Mouse (Mus musculus) midbrain, embryonic 14.5 days (tissue): ENCODE measurements around the gene Aurka. TPM values are rescaled to one million over a fixed set of nuclear protein-coding genes. Genes with fewer than 3 reads are reported as not detected.
A peak's percentile ranks its signal among the peaks of the same experiment; 100 is the strongest.

Experiments used
- ATAC-seq: fragments of 200-750 bp; cut with Nextera tagmentation; 2 replicates; pipeline ENCODE4 v1.8.0; 2017; ENCODE audit warnings: moderate number of reproducible peaks, moderate library complexity; ENCODE audit not compliant: low FRiP score, low TSS enrichment
- DNase-seq: peaks from one replicate; pipeline ENCODE4 v3.0.0-alpha.2; 2015
- H3K27ac ChIP-seq: fragments of 300-500 bp; sonication (generic); replicated peaks from 2 replicates; pipeline ENCODE4 v1.5.1; 2014; ENCODE audit warnings: mild to moderate bottlenecking, low read depth, low read length, moderate library complexity
- H3K27me3 ChIP-seq: fragments of 300-500 bp; sonication (generic); 2 replicates; pipeline ENCODE4 v1.6.1; 2014; ENCODE audit warnings: low read length, control low read depth, mixed read lengths; ENCODE audit not compliant: control insufficient read depth, insufficient read depth
- H3K36me3 ChIP-seq: fragments of 300-500 bp; sonication (generic); 2 replicates; pipeline ENCODE4 v1.6.1; 2014; ENCODE audit warnings: low read length, control low read depth; ENCODE audit not compliant: control insufficient read depth, insufficient read depth
- H3K4me1 ChIP-seq: fragments of 300-500 bp; sonication (generic); 2 replicates; pipeline ENCODE4 v1.6.1; 2014; ENCODE audit warnings: mild to moderate bottlenecking, antibody characterized with exemption, low read length, control low read depth; ENCODE audit not compliant: control insufficient read depth, insufficient read depth
- H3K4me2 ChIP-seq: fragments of 300-500 bp; sonication (generic); 2 replicates; pipeline ENCODE4 v1.6.1; 2014; ENCODE audit warnings: mild to moderate bottlenecking, low read length, moderate library complexity
- H3K4me3 ChIP-seq: fragments of 300-500 bp; sonication (generic); replicated peaks from 2 replicates; pipeline ENCODE4 v1.5.1; 2014; ENCODE audit warnings: low read depth, low read length
- H3K9ac ChIP-seq: fragments of 300-500 bp; sonication (generic); replicated peaks from 2 replicates; pipeline ENCODE4 v1.6.1; 2014; ENCODE audit warnings: mild to moderate bottlenecking, low read length, moderate library complexity
- H3K9me3 ChIP-seq: fragments of 300-500 bp; sonication (generic); 2 replicates; pipeline ENCODE4 v1.6.1; 2016; ENCODE audit warnings: low read length, control low read depth, mixed read lengths; ENCODE audit not compliant: control insufficient read depth
- WGBS: fragments of 180-500 bp; shearing (Covaris S2); extraction: QIAGEN DNeasy Blood & Tissue Kit; methylation state at CpG from one replicate; pipeline ENCODE4 v1.1.7; 2014; 5-methylcytosine and 5-hydroxymethylcytosine counted together
- polyA plus RNA-seq: library from polyadenylated mRNA; unstranded; fragments of >200 nt; fragmentation: Nextera tagmentation; extraction: Ambion mirVana; gene quantifications from 2 replicates; pipeline ENCODE4 v1.2.1, GENCODE M21; 2014

The Aurka gene
- polyA plus RNA-seq, 1 experiment from 2014 or later = 25.4 TPM

DNA sequence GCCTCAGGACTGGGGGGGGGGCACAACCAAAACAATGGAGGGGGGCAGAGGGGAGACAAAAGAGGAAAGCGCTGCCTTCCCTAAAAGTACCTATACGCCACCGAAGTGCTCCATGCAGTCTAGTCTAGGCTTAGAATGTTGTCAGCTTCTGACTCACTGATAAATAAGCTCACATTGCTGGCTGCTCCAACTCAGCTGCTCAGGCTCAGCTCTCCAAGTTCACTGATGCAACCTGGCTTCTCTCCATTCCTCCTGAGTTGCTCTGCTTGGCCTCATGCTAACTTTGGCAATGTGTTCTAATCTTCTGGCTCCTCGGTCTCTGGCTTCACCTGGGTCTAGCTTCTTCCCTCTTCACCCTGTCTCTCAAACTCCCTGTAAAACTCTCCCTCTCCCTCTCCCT is 6.2 kb upstream of the Aurka start:
- no peaks in the 10 kb centered on the region for H3K9me3 ChIP-seq
- H3K4me1 ChIP-seq = peaks cover 6% of the 10 kb centered on the region
- WGBS = 97% methylated on average over 4 of the region's 4 CpGs
- no peak overlapping the region for H3K27ac ChIP-seq
- no peak overlapping the region for H3K4me2 ChIP-seq
- H3K27me3 ChIP-seq = no peaks in the 10 kb centered on the region
- no peak for DNase-seq
- H3K36me3 ChIP-seq = peaks cover 85% of the 10 kb centered on the region
- no peak for ATAC-seq
- H3K9ac ChIP-seq = no peak overlapping the region
- H3K4me3 ChIP-seq = no peak overlapping the region

DNA sequence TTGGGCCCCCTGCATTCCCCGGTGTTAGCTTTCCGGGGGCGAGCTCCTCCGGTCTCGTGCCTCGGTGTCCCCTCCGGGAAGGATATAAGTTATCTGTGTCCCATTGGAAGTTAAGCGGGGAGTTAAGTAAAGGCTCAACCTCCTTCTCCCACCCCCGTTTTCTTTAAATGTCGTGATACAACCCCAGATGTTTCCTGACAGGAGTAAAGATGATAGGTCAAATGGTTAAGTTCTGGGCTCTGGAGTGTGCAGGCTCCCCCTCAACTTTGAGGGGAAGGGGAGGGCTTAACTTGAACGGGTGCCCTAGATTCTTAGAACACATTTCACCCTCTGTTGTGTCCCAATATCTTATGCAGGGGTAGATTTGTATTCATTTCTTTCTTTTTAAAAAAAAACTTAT is 923 bp upstream of the Aurka start:
- Histone ChIP-seq H3K27ac (peak overlapping the region; percentile 86), H3K4me3 (peak overlapping the region; percentile 83), H3K9ac (peak overlapping the region; percentile 87), H3K4me1 (peaks cover 13% of the 10 kb centered on the region), H3K4me2 (peak overlapping the region; percentile 62), H3K36me3 (peaks cover 34% of the 10 kb centered on the region), H3K9me3 (no peaks in the 10 kb centered on the region), H3K27me3 (no peaks in the 10 kb centered on the region)
- 0% methylated on average over 11 of the region's 11 CpGs for WGBS
- DNase-seq (no peak), ATAC-seq (0 out of 2 replicates have a peak, but pooled peaks have one; percentile 1)

DNA sequence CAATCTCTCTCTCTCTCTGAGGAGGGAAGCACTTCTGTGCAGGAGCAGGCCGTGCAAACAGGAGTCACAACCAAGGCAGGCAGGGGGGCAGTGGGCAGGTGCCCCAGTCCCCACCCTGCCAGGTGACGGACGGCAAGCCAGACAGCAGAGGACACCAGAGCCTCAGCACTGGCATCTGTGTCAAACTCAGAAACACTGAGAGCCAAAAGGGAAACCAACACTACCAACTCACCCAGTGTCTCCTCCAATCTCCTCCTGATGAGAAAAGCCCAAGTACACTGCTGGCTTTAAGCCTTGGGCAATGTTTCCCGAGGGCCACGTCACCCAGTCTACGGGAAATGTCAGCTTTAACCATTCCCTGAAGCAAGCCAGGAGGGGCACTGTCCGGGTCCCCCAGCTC is 7.2 kb downstream of the Aurka start:
- no peak for ATAC-seq
- Histone ChIP-seq H3K4me2 (no peak overlapping the region), H3K27ac (no peak overlapping the region), H3K36me3 (peaks cover 41% of the 10 kb centered on the region), H3K9me3 (no peaks in the 10 kb centered on the region), H3K27me3 (no peaks in the 10 kb centered on the region), H3K9ac (no peak overlapping the region), H3K4me3 (no peak overlapping the region), H3K4me1 (no peaks in the 10 kb centered on the region)
- 94% methylated on average over 7 of the region's 7 CpGs for whole genome bisulfite sequencing
- no peak for DNase-seq

DNA sequence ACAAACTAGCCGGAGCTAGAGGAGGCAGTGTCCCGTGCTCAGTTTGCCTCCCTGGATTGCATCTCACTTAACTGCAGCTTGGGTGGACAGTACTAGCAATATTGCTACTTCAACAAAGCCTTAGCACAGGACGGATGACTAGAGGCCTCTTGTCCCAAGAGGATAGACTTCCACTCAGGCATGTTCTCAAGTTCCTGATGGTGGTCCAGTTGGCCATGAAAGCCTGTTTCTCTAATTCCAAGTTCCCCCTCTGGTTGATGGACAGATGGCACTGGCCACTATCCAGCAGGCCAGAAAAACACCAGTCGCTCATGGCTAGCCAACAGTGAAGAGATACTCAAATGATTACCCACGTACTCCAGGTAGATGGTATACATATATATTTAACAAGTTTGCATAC is 14.5 kb downstream of the Aurka start:
- Histone ChIP-seq H3K4me3 (no peak overlapping the region), H3K4me2 (no peak overlapping the region), H3K27me3 (no peaks in the 10 kb centered on the region), H3K9me3 (no peaks in the 10 kb centered on the region), H3K9ac (no peak overlapping the region), H3K36me3 (peaks cover 32% of the 10 kb centered on the region), H3K4me1 (0 out of 2 replicates have a peak, but pooled peaks cover 4% of the 10 kb centered on the region), H3K27ac (no peak overlapping the region)
- ATAC-seq (no peak), DNase-seq (no peak)
- WGBS = 84% methylated on average over 5 of the region's 5 CpGs

DNA sequence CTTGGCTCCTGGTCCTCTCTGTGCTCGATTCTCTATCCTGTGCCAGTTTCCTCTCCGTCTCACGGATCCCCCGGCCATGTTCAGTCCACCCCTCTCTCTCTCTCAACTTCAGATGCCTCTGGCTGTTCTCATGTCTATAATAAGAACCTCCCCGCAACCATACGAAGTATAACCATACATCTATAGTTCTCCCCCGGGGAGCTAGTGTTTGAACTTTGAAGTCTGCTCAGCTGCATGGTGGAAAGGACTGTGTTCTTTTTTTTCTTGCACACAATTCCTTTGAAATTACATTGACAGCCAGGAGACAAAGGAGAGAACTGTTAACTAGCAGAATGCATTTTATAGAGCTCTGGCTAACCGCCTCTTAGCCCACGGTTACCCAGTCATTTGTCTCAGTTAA is 15.6 kb downstream of the Aurka start:
- ATAC-seq = no peak
- DNase-seq = peak; percentile 57
- H3K27me3 ChIP-seq = no peaks in the 10 kb centered on the region
- peaks cover 24% of the 10 kb centered on the region for H3K36me3 ChIP-seq
- 0 out of 2 replicates have a peak, but pooled peaks cover 4% of the 10 kb centered on the region for H3K4me1 ChIP-seq
- no peak overlapping the region for H3K4me3 ChIP-seq
- WGBS = 63% methylated on average over 9 of the region's 9 CpGs
- H3K27ac ChIP-seq = peak overlapping the region; percentile 39
- no peaks in the 10 kb centered on the region for H3K9me3 ChIP-seq
- no peak overlapping the region for H3K4me2 ChIP-seq
- H3K9ac ChIP-seq = no peak overlapping the region

DNA sequence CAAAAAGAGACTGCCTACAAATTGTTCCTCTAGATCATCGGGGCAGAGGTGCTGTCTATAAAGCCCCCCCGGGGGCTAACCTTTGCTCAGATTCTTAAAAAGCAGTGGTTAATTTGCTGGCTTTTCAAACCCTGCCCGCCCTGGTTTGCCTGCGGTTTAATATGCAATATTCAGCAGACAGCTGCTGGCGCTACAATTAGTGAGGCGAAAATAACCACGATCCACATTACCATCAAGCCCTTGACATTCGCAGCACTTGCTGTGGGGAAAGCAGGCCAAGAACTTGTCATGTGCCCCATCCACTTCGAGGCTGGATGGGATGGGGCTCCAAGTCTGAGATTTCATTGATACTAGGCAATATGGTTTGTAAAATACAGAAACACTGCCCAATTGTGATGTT is 17.1 kb downstream of the Aurka start:
- 0 out of 2 replicates have a peak, but pooled peaks cover 4% of the 10 kb centered on the region for H3K4me1 ChIP-seq
- WGBS = 59% methylated on average over 9 of the region's 9 CpGs
- H3K27me3 ChIP-seq = no peaks in the 10 kb centered on the region
- H3K36me3 ChIP-seq = peaks cover 16% of the 10 kb centered on the region; the same call in 1 of the 2 replicates
- DNase-seq (peak; percentile 49), ATAC-seq (no peak)
- no peak overlapping the region for H3K4me2 ChIP-seq
- H3K27ac ChIP-seq = peak overlapping the region; percentile 55; the same call in 1 of the 2 replicates
- H3K9me3 ChIP-seq = no peaks in the 10 kb centered on the region
- H3K9ac ChIP-seq = no peak overlapping the region
- no peak overlapping the region for H3K4me3 ChIP-seq

DNA sequence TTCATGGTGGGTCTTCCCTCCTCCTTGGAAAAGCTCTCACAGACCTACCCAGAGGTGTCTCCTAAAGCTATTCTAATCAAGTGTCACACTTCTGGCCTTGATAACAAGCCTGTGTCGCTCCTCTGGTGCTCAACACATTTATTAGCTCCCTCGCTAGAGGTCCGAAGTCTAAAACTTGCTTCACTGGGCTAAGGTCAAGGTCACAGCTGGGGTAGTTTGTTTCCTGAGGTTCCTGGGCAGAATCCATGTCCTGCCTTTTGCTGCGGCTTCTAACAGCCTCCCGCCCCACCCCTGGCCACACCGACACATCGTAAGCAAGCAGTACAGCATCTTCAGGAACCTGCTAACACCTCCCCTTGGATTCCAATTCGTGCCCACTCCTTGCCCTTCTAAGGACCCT is 19.6 kb downstream of the Aurka start:
- Histone ChIP-seq H3K36me3 (peaks cover 6% of the 10 kb centered on the region; the same call in 1 of the 2 replicates), H3K4me2 (no peak overlapping the region), H3K4me1 (peaks cover 12% of the 10 kb centered on the region; the same call in 1 of the 2 replicates), H3K9me3 (no peaks in the 10 kb centered on the region), H3K4me3 (no peak overlapping the region), H3K9ac (no peak overlapping the region), H3K27me3 (no peaks in the 10 kb centered on the region), H3K27ac (no peak overlapping the region)
- no peak for ATAC-seq
- WGBS = 87% methylated on average over 8 of the region's 8 CpGs
- DNase-seq = no peak

DNA sequence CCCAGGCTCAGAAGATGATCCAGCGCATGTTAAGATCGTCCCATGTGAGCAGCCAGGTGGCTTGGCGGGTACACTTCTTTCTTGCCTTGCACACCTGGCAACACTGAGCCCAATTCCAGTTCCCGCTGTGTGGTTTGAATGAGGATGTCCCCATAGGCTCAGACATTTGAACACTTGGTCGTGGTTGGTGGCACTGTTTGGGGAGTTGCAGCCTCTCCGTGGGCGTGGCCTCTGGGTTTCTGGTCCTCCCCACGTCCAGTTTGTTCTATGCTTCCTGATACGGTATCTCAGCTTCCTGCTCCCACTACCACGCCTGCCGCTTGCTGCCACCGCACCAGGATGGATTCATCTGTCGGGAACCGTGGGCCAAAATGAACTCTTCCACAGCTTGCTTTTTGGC is 20.6 kb downstream of the Aurka start:
- 78% methylated on average over 14 of the region's 14 CpGs for WGBS
- Histone ChIP-seq H3K9ac (no peak overlapping the region), H3K27ac (no peak overlapping the region), H3K27me3 (no peaks in the 10 kb centered on the region), H3K9me3 (no peaks in the 10 kb centered on the region), H3K4me2 (no peak overlapping the region), H3K36me3 (no peaks in the 10 kb centered on the region), H3K4me1 (peaks cover 14% of the 10 kb centered on the region; the same call in 1 of the 2 replicates), H3K4me3 (no peak overlapping the region)
- ATAC-seq (no peak), DNase-seq (no peak)

DNA sequence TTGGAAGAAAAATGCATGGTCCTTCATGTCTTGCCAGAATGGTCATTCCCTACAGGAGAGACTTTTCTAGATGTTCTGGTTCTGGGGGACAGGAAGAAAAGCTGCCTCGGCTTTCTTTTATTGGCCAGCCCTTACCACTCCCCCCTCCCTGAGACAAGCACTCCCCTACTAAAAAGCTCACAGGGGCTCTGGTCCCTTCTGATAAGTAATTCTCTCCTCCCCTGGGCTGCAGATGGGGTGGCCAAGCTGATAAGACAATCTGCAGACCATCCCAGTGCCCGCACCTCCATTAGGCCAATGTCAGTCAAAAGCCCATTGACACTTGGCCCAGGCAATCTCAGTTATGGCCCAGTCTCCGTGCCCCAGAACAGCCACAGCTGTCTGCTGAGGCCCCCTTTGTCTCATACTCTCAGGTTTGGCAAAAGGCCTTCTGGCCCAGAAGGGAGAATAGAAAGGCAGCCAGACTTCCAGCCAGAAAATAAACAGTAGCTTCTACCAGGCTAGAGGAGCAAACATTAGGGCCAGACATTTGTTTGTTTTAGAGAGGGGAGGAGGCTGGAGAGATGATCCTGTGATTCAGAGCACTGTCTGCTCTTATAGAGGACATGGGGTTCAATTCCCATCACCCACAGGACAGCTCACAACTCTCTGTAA is 21.9 kb downstream of the Aurka start:
- peak; percentile 64 for DNase-seq
- H3K27me3 ChIP-seq = no peaks in the 10 kb centered on the region
- H3K4me2 ChIP-seq = peak overlapping the region; percentile 3; the same call in 1 of the 2 replicates
- peak overlapping the region; percentile 49 for H3K27ac ChIP-seq
- no peak overlapping the region for H3K4me3 ChIP-seq
- no peak overlapping the region for H3K9ac ChIP-seq
- ATAC-seq = no peak
- no peaks in the 10 kb centered on the region for H3K9me3 ChIP-seq
- H3K36me3 ChIP-seq = no peaks in the 10 kb centered on the region
- peaks cover 14% of the 10 kb centered on the region; the same call in 1 of the 2 replicates for H3K4me1 ChIP-seq
- 70% methylated on average over 3 of the region's 3 CpGs for WGBS
